Mouse (Mus musculus) intestine, postnatal 0 days (tissue): ENCODE data around the gene Nsg2. TPM values are rescaled to one million over a fixed set of nuclear protein-coding genes. Genes with fewer than 3 reads are reported as not detected.
A peak's percentile ranks its signal among the peaks of the same experiment; 100 is the strongest.

Experiments used
- ATAC-seq: fragments of 200-750 bp; cut with Nextera tagmentation; 2 replicates; pipeline ENCODE4 v1.8.0; 2017; ENCODE audit warnings: mild to moderate bottlenecking, moderate TSS enrichment, moderate library complexity
- H3K27ac ChIP-seq: fragments of 300-500 bp; sonication (generic); 2 replicates; pipeline ENCODE4 v1.5.1; 2014; ENCODE audit warnings: mild to moderate bottlenecking, low read depth, low read length, moderate library complexity
- H3K27me3 ChIP-seq: fragments of 300-500 bp; sonication (generic); replicated peaks from 2 replicates; pipeline ENCODE4 v1.6.1; 2014; ENCODE audit warnings: low read length, mixed read lengths; ENCODE audit not compliant: control insufficient read depth, insufficient read depth
- H3K36me3 ChIP-seq: fragments of 300-500 bp; sonication (generic); 2 replicates; pipeline ENCODE4 v1.6.1; 2014; ENCODE audit warnings: mild to moderate bottlenecking, moderate library complexity; ENCODE audit not compliant: control insufficient read depth, insufficient read depth
- H3K4me1 ChIP-seq: fragments of 300-500 bp; sonication (generic); replicated peaks from 2 replicates; pipeline ENCODE4 v1.6.1; 2014; ENCODE audit warnings: antibody characterized with exemption, low read length, mixed read lengths; ENCODE audit not compliant: control insufficient read depth, insufficient read depth
- H3K4me2 ChIP-seq: fragments of 300-500 bp; sonication (generic); replicated peaks from 2 replicates; pipeline ENCODE4 v1.6.1; 2014; ENCODE audit warnings: low read depth, mild to moderate bottlenecking, moderate library complexity
- H3K4me3 ChIP-seq: fragments of 300-500 bp; sonication (generic); 2 replicates; pipeline ENCODE4 v1.5.1; 2014; ENCODE audit warnings: low read depth, low read length
- H3K9ac ChIP-seq: fragments of 300-500 bp; sonication (generic); 2 replicates; pipeline ENCODE4 v1.6.1; 2014; ENCODE audit warnings: mild to moderate bottlenecking, low read depth, low read length
- H3K9me3 ChIP-seq: fragments of 300-500 bp; sonication (generic); 2 replicates; pipeline ENCODE4 v1.6.1; 2016; ENCODE audit warnings: mixed run types; ENCODE audit not compliant: control insufficient read depth
- CTCF ChIP-seq: sonication (generic); IDR thresholded peaks from 2 replicates; pipeline ENCODE4 v1.5.1; 2016; ENCODE audit warnings: low read depth, mild to moderate bottlenecking, control low read depth, antibody characterized with exemption, moderate library complexity
- WGBS: fragments of 180-500 bp; shearing (Covaris S2); extraction: QIAGEN DNeasy Blood & Tissue Kit; methylation state at CpG from one replicate; pipeline ENCODE4 v1.1.7; 2014; 5-methylcytosine and 5-hydroxymethylcytosine counted together
- polyA plus RNA-seq: library from polyadenylated mRNA; unstranded; fragments of >200 nt; fragmentation: Nextera tagmentation; extraction: Ambion mirVana; gene quantifications from 2 replicates; pipeline ENCODE4 v1.2.1, GENCODE M21; 2015

Nsg2 gene
- polyA plus RNA-seq, 1 experiment from 2014 or later = 9.3 TPM

GRCm38 (mm10) chr11:32087376-32087775 is 87.1 kb downstream of the Nsg2 start:
- H3K4me2 ChIP-seq = no peak overlapping the region
- no peak overlapping the region for H3K9ac ChIP-seq
- 15% methylated on average over 2 of the region's 2 CpGs for WGBS
- H3K4me1 ChIP-seq = no peaks in the 10 kb centered on the region
- H3K4me3 ChIP-seq = no peak overlapping the region
- no peak for TF ChIP-seq CTCF
- H3K9me3 ChIP-seq = no peaks in the 10 kb centered on the region
- no peak overlapping the region for H3K27ac ChIP-seq
- ATAC-seq = no peak
- no peaks in the 10 kb centered on the region for H3K27me3 ChIP-seq
- no peaks in the 10 kb centered on the region for H3K36me3 ChIP-seq

DNA sequence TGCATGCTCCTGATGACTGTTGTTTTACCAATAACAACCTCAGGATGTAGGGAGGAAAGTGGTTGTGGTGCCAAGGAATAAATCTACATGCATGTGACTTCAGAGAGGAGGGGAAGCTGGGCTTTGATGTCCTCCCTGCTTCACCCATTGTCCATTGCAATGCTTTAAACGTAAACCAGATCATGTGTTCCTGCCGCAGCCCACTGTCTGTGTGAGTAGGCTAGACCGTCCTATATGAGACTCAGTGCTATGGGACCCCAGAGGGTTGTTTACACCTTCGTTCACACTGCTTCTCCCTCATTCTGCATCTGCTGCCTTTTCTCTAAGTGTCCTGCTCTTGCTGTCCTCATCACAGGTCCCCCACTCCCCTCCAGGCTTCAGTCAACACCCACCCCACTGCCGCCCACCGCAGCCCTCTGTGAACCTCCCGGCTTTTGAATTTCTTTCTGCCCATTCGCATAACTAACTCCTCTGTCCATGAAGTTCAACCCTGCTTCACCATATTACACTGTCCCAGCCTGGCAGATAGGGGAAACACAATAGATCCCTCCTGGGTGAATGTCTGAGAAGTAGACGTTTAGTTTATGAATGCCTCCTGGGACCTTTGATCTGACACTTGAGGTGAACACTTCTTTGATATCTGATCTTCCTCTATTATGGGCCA is 87.6 kb downstream of the Nsg2 start:
- WGBS = 76% methylated on average over 9 of the region's 9 CpGs
- H3K27me3 ChIP-seq = no peaks in the 10 kb centered on the region
- no peaks in the 10 kb centered on the region for H3K9me3 ChIP-seq
- no peak overlapping the region for H3K4me2 ChIP-seq
- H3K4me1 ChIP-seq = no peaks in the 10 kb centered on the region
- H3K36me3 ChIP-seq = no peaks in the 10 kb centered on the region
- H3K9ac ChIP-seq = no peak overlapping the region
- TF ChIP-seq CTCF = no peak
- no peak for ATAC-seq
- H3K4me3 ChIP-seq = no peak overlapping the region
- no peak overlapping the region for H3K27ac ChIP-seq

- ATAC-seq = no peak
- WGBS = 74% methylated on average over 4 of the region's 4 CpGs
- H3K27ac ChIP-seq = no peak overlapping the region
These were observed 95.5 kb downstream of the Nsg2 start for GRCm38 (mm10) chr11:32095793-32096192.

GRCm38 (mm10) chr11:32096346-32096745 is 96.1 kb downstream of the Nsg2 start:
- H3K4me2 ChIP-seq = no peak overlapping the region
- H3K27me3 ChIP-seq = no peaks in the 10 kb centered on the region
- no peak for TF ChIP-seq CTCF
- no peak overlapping the region for H3K4me3 ChIP-seq
- no peaks in the 10 kb centered on the region for H3K36me3 ChIP-seq
- no peaks in the 10 kb centered on the region for H3K4me1 ChIP-seq
- 79% methylated on average over 6 of the region's 6 CpGs for WGBS
- no peak for ATAC-seq
- H3K9me3 ChIP-seq = no peaks in the 10 kb centered on the region
- no peak overlapping the region for H3K9ac ChIP-seq
- H3K27ac ChIP-seq = no peak overlapping the region

More at GRCm38 (mm10) chr11:32095793-32096192, 95.5 kb downstream of the Nsg2 start:
- no peak overlapping the region for H3K4me2 ChIP-seq
- no peak overlapping the region for H3K9ac ChIP-seq
- H3K27me3 ChIP-seq = no peaks in the 10 kb centered on the region
- H3K4me1 ChIP-seq = no peaks in the 10 kb centered on the region
- TF ChIP-seq CTCF = no peak
- H3K4me3 ChIP-seq = no peak overlapping the region
- H3K36me3 ChIP-seq = no peaks in the 10 kb centered on the region
- H3K9me3 ChIP-seq = no peaks in the 10 kb centered on the region

- H3K36me3 ChIP-seq = no peaks in the 10 kb centered on the region
- H3K27me3 ChIP-seq = no peaks in the 10 kb centered on the region
- no peaks in the 10 kb centered on the region for H3K4me1 ChIP-seq
- no peaks in the 10 kb centered on the region for H3K9me3 ChIP-seq
- 54% methylated on average over 3 of the region's 3 CpGs for WGBS
- H3K4me3 ChIP-seq = no peak overlapping the region
- no peak for ATAC-seq
- no peak overlapping the region for H3K9ac ChIP-seq
- TF ChIP-seq CTCF = no peak
- no peak overlapping the region for H3K4me2 ChIP-seq
- no peak overlapping the region for H3K27ac ChIP-seq
These were observed 100.9 kb downstream of the Nsg2 start for GRCm38 (mm10) chr11:32101059-32101632.

DNA sequence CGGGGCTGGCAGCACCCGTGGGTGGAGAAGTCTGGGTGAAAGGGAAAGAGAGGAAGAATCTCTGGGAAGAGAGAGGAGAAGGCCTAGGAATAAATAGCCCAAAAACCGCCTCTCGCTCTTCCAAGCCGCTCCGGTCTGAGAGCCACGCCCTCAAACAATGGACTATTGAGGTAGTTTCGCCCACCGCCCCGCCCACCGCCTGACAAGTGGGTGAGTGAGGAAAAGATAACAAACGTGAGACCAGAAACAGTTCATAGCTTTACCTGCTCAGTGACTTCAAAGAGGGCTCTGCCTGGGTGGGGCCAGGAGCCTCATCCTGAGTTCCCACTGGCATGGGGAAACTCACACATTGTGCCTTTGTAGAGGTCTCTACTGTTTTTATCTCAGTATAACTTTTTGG is 102.7 kb downstream of the Nsg2 start:
- H3K4me3 ChIP-seq = no peak overlapping the region
- no peak overlapping the region for H3K9ac ChIP-seq
- no peak for TF ChIP-seq CTCF
- no peaks in the 10 kb centered on the region for H3K9me3 ChIP-seq
- WGBS = 18% methylated on average over 12 of the region's 12 CpGs
- H3K4me1 ChIP-seq = no peaks in the 10 kb centered on the region
- ATAC-seq = no peak; the same call in 1 of the 2 replicates
- no peaks in the 10 kb centered on the region for H3K36me3 ChIP-seq
- peak overlapping the region; percentile 13; the same call in 1 of the 2 replicates for H3K4me2 ChIP-seq
- no peaks in the 10 kb centered on the region for H3K27me3 ChIP-seq
- no peak overlapping the region for H3K27ac ChIP-seq
